Comparison of ENCODE assay signal across 8 mouse cellular contexts in the genomic region with DNA sequence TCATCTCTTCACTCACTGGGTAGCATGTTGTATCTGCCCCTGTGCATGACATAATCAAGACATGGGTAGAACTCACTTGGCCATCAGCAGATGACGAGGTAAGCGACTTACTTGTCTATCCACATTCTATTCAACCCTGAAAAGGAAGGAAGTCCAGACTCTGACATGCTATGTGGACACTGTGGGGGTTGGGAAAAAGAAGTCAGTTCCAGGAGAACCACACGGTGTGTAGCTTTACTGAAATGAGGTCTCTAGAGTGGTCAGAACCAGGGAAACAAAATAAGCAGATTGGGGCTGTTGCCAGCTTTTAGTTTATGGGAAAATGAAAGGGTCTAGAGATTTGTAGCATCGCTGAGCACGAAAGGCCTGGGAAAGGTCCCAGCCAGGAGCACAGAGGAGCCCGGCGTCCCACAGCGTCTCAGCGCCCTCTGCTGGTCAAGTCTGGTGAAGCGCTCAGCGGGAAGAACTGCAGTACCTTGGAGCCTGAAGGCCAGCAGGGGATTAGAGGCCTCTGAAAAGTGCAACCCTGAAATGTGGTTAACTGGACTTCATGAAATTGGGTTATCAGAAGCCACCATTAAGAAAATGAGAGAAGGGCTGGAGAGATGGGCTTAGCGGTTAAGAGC. TPM values are rescaled to one million over a fixed set of nuclear protein-coding genes. Genes with fewer than 3 reads are reported as not detected.
DNase-seq lines count a peak whose midpoint lies in the region; ATAC-seq and TF ChIP-seq lines count a peak whose summit lies in the region.

No protein-coding gene starts in this region.

- peak; percentile 65 for ATAC-seq in forebrain, embryonic 16.5 days
- ATAC-seq in lung, embryonic 14.5 days (ENCODE audit: insufficient read depth), result peak; percentile 82

- H3K9me3 ChIP-seq in MEL (replicated peaks; ENCODE audit: insufficient read depth, low read length), result no peaks in the 10 kb centered on the region
- H3K9me3 ChIP-seq in forebrain, embryonic 16.5 days (ENCODE audit: control insufficient read depth, low read length), result no peaks in the 10 kb centered on the region
- H3K9me3 ChIP-seq in lung, embryonic 14.5 days (ENCODE audit: low read depth, low read length), result no peaks in the 10 kb centered on the region

- H3K27ac ChIP-seq in MEL (ENCODE audit: control insufficient read depth, low read depth, low read length), result no peak overlapping the region
- peak overlapping the region; percentile 25 for H3K27ac ChIP-seq in forebrain, embryonic 16.5 days (ENCODE audit: low read length)
- no peak overlapping the region for H3K27ac ChIP-seq in layer of hippocampus, adult 2 months
- no peak overlapping the region for H3K27ac ChIP-seq in lung, embryonic 14.5 days (ENCODE audit: low read depth)
- no peak overlapping the region for H3K27ac ChIP-seq in olfactory bulb, adult 2 months (ENCODE audit: insufficient read depth, low read depth, low read length)

- peak; percentile 86 for TF ChIP-seq RAD21 in MEL (IDR thresholded peaks at IDR 0.05; ENCODE audit: low read depth, low read length)

- peaks cover 0 to 4% of the 10 kb centered on the region in 2 experiments; a peak in 1 of 4 replicates for H3K4me1 ChIP-seq in MEL (ENCODE audit: control insufficient read depth in 1 of 2, insufficient read depth in 2 of 2, low read length in 2 of 2)
- peaks cover 12% of the 10 kb centered on the region for H3K4me1 ChIP-seq in forebrain, embryonic 16.5 days (replicated peaks; ENCODE audit: control insufficient read depth, insufficient read depth, low read length)
- no peaks in the 10 kb centered on the region for H3K4me1 ChIP-seq in lung, embryonic 14.5 days (ENCODE audit: insufficient read depth)
- H3K4me1 ChIP-seq in olfactory bulb, adult 2 months (ENCODE audit: control insufficient read depth, insufficient read depth, low read length), result peaks cover 4% of the 10 kb centered on the region; the same call in 1 of the 2 replicates

- WGBS in forebrain, embryonic 16.5 days, result 5% methylated on average over 12 of the region's 12 CpGs
- WGBS in lung, embryonic 14.5 days, result 4% methylated on average over 12 of the region's 12 CpGs
- WGBS in olfactory bulb, adult 2 months, result 13% methylated on average over 12 of the region's 12 CpGs

- no peaks in the 10 kb centered on the region for H3K27me3 ChIP-seq in MEL (ENCODE audit: control insufficient read depth in 1 of 2, insufficient read depth in 2 of 2, low read length in 2 of 2)
- H3K27me3 ChIP-seq in forebrain, embryonic 16.5 days (replicated peaks; ENCODE audit: control insufficient read depth, insufficient read depth, low read length), result no peaks in the 10 kb centered on the region
- H3K27me3 ChIP-seq in lung, embryonic 14.5 days (ENCODE audit: insufficient read depth, low read length), result no peaks in the 10 kb centered on the region

- H3K9ac ChIP-seq in MEL (ENCODE audit: control insufficient read depth, low read depth, low read length, poor library complexity, severe bottlenecking), result no peak overlapping the region
- H3K9ac ChIP-seq in forebrain, embryonic 16.5 days (replicated peaks; ENCODE audit: low read depth, low read length), result no peak overlapping the region
- no peak overlapping the region for H3K9ac ChIP-seq in lung, embryonic 14.5 days

- H3K4me2 ChIP-seq in forebrain, embryonic 16.5 days (ENCODE audit: low read length), result no peak overlapping the region
- H3K4me2 ChIP-seq in lung, embryonic 14.5 days, result 0 out of 2 replicates have a peak overlapping the region, but pooled peaks have one; percentile 20

- no peaks in the 10 kb centered on the region for H3K36me3 ChIP-seq in MEL (ENCODE audit: control insufficient read depth in 1 of 2, insufficient read depth in 2 of 2, low read length in 2 of 2)
- no peaks in the 10 kb centered on the region for H3K36me3 ChIP-seq in forebrain, embryonic 16.5 days (ENCODE audit: control insufficient read depth, insufficient read depth)
- no peaks in the 10 kb centered on the region for H3K36me3 ChIP-seq in lung, embryonic 14.5 days (ENCODE audit: insufficient read depth)

- no peak for TF ChIP-seq EP300 in MEL (IDR thresholded peaks at IDR 0.05; ENCODE audit: low read depth in 1 of 2, low read length in 2 of 2)

- peak; percentile 85 for DNase-seq in MEL (ENCODE audit: low read depth, low spot score)
- peak; percentile 91 to 96 for DNase-seq in cerebellum, adult 18-20 months
- peak; percentile 97 for DNase-seq in heart, postnatal 4 days
- peak; percentile 74 to 88 for DNase-seq in layer of hippocampus, adult 2 months (ENCODE audit: low spot score in 2 of 2)
- peak; percentile 96 for DNase-seq in lung, embryonic 14.5 days
- peak; percentile 46 to 48 for DNase-seq in thymus, adult 18-20 months

- no peak for TF ChIP-seq POLR2A in MEL (IDR thresholded peaks at IDR 0.05; ENCODE audit: control insufficient read depth in 1 of 2, insufficient read depth in 1 of 2, low read depth in 1 of 2, low read length in 2 of 2, poor library complexity in 1 of 2)
- no peak for TF ChIP-seq POLR2A in olfactory bulb, adult 2 months (IDR thresholded peaks at IDR 0.05; ENCODE audit: insufficient read depth, low read depth, low read length)

- TF ChIP-seq CTCF in MEL (IDR thresholded peaks at IDR 0.05 in 2 of 3, conservative IDR thresholded peaks at IDR 0.05 in 1 of 3; ENCODE audit: control insufficient read depth in 1 of 3, insufficient read depth in 1 of 3, low read depth in 2 of 3, low read length in 3 of 3, poor library complexity in 1 of 3, severe bottlenecking in 1 of 3), result peak; percentile 86 to 99 (median 88)
- TF ChIP-seq CTCF in layer of hippocampus, adult 2 months (conservative IDR thresholded peaks at IDR 0.05), result peak; percentile 95
- TF ChIP-seq CTCF in lung, embryonic 14.5 days (IDR thresholded peaks at IDR 0.05; ENCODE audit: low read depth), result peak; percentile 96
- peak; percentile 90 for TF ChIP-seq CTCF in olfactory bulb, adult 2 months (IDR thresholded peaks at IDR 0.05; ENCODE audit: insufficient read depth, low read depth, low read length)

- no peaks in the 10 kb centered on the region for H3K79me2 ChIP-seq in MEL (ENCODE audit: control insufficient read depth, insufficient read depth, low read length, poor library complexity)

- H3K4me3 ChIP-seq in MEL (ENCODE audit: control insufficient read depth in 1 of 2, insufficient read depth in 1 of 2, low read depth in 2 of 2, low read length in 2 of 2), result no peak overlapping the region
- H3K4me3 ChIP-seq in forebrain, embryonic 16.5 days (replicated peaks; ENCODE audit: low read length), result no peak overlapping the region
- no peak overlapping the region for H3K4me3 ChIP-seq in layer of hippocampus, adult 2 months
- H3K4me3 ChIP-seq in lung, embryonic 14.5 days (ENCODE audit: low read depth, low read length), result no peak overlapping the region
- H3K4me3 ChIP-seq in olfactory bulb, adult 2 months (ENCODE audit: insufficient read depth, low read depth, low read length), result no peak overlapping the region

TF ChIP-seq in MEL, 35 proteins besides CTCF, POLR2A, EP300 and RAD21:
- TF ChIP-seq POLR2AphosphoS2 (IDR thresholded peaks at IDR 0.05; ENCODE audit: low read length), result no peak
- peak; percentile 66 for TF ChIP-seq ZC3H11A (IDR thresholded peaks at IDR 0.05; ENCODE audit: low read depth, low read length)
- TF ChIP-seq SMC3 (IDR thresholded peaks at IDR 0.05; ENCODE audit: low read depth, low read length), result peak; percentile 74

RNA-seq across cellular contexts. Expression of a gene that starts 14.2 kb away (rescaled TPM):
- total RNA-seq in MEL (2012; rRNA removed), result 23.2 and 30.5 TPM in 2 replicates
- polyA plus RNA-seq in MEL (2012; ENCODE audit: insufficient read depth in 1 of 2, insufficient read length in 2 of 2, low read depth in 1 of 2, low replicate concordance in 2 of 2, missing spikeins in 1 of 2), result 10 to 100 TPM in 1 of 2 experiments, not detected in 1; 69.8 TPM
- polyA plus RNA-seq in forebrain, embryonic 16.5 days (2015; fragmentation: Nextera tagmentation; extraction: Ambion mirVana), result 21.3 and 23.1 TPM in 2 replicates
- total RNA-seq in heart, postnatal 4 days (2021), result 10 to 100 TPM; 51.3 to 53.5 TPM
- total RNA-seq in layer of hippocampus, adult 2 months (2021), result 10 to 100 TPM; 17.9 to 20.3 TPM
- 39.4 and 44.2 TPM in 2 replicates for polyA plus RNA-seq in lung, embryonic 14.5 days (2014; fragmentation: Nextera tagmentation; extraction: Ambion mirVana)
- not detected in 2 replicates for polyA plus RNA-seq in olfactory bulb, adult 2 months (2012; ENCODE audit: insufficient read depth, insufficient read length, low replicate concordance, missing spikeins)

RNA-seq across cellular contexts. Expression of a gene that starts 25.3 kb away (rescaled TPM):
- not detected in 2 replicates for total RNA-seq in MEL (2012; rRNA removed)
- under 1 TPM in 1 of 2 experiments, not detected in 1; 0.04 TPM for polyA plus RNA-seq in MEL (2012; ENCODE audit: insufficient read depth in 1 of 2, insufficient read length in 2 of 2, low read depth in 1 of 2, low replicate concordance in 2 of 2, missing spikeins in 1 of 2)
- polyA plus RNA-seq in forebrain, embryonic 16.5 days (2015; fragmentation: Nextera tagmentation; extraction: Ambion mirVana), result 16.0 and 21.3 TPM in 2 replicates
- 10 to 100 TPM; 22.3 to 25.0 TPM for total RNA-seq in heart, postnatal 4 days (2021)
- 100 to 1,000 TPM in 1 of 2 experiments, 10 to 100 TPM in 1; 99.2 to 101 TPM for total RNA-seq in layer of hippocampus, adult 2 months (2021)
- 1.5 and 1.8 TPM in 2 replicates for polyA plus RNA-seq in lung, embryonic 14.5 days (2014; fragmentation: Nextera tagmentation; extraction: Ambion mirVana)
- not detected in 2 replicates for polyA plus RNA-seq in olfactory bulb, adult 2 months (2012; ENCODE audit: insufficient read depth, insufficient read length, low replicate concordance, missing spikeins)

RNA-seq across cellular contexts. Expression of a gene that starts 42.8 kb away (rescaled TPM):
- total RNA-seq in MEL (2012; rRNA removed), result 14.5 and 15.8 TPM in 2 replicates
- 10 to 100 TPM in 1 of 2 experiments, not detected in 1; 51.8 TPM for polyA plus RNA-seq in MEL (2012; ENCODE audit: insufficient read depth in 1 of 2, insufficient read length in 2 of 2, low read depth in 1 of 2, low replicate concordance in 2 of 2, missing spikeins in 1 of 2)
- polyA plus RNA-seq in forebrain, embryonic 16.5 days (2015; fragmentation: Nextera tagmentation; extraction: Ambion mirVana), result 20.6 and 21.4 TPM in 2 replicates
- total RNA-seq in heart, postnatal 4 days (2021), result 100 to 1,000 TPM; 103 to 108 TPM
- 10 to 100 TPM; 14.8 to 15.3 TPM for total RNA-seq in layer of hippocampus, adult 2 months (2021)
- 46.8 and 47.9 TPM in 2 replicates for polyA plus RNA-seq in lung, embryonic 14.5 days (2014; fragmentation: Nextera tagmentation; extraction: Ambion mirVana)
- polyA plus RNA-seq in olfactory bulb, adult 2 months (2012; ENCODE audit: insufficient read depth, insufficient read length, low replicate concordance, missing spikeins), result not detected in 2 replicates

Comparison
In these comparisons a context has a peak if more than half of its experiments do, and no peak if none do; other contexts are left out.
1. DNase-seq: peak in every context shown above with its lines; median percentile 97 in heart, postnatal 4 days; 96 in lung, embryonic 14.5 days; 94 in cerebellum, adult 18-20 months; 85 in MEL; 81 in layer of hippocampus, adult 2 months; 47 in thymus, adult 18-20 months.